Mouse (Mus musculus): ENCODE measurements at regions not wholly inside any gene's neighbourhood (a gene's known extent, or its start where the extent isn't known, plus 50 kb on each side); places are given as distances from the start of the nearest gene placed in this dataset.
A peak's percentile ranks its signal among the peaks of the same experiment; 100 is the strongest.

GRCm38 (mm10) chr5:98108394-98108793 lies 58.6 kb upstream of the Prdm8 start:
- DNase-seq = no peak

GRCm38 (mm10) chr5:98106261-98106660 lies 60.7 kb upstream of the Prdm8 start:
- peak; percentile 59 to 65 for DNase-seq

DNA sequence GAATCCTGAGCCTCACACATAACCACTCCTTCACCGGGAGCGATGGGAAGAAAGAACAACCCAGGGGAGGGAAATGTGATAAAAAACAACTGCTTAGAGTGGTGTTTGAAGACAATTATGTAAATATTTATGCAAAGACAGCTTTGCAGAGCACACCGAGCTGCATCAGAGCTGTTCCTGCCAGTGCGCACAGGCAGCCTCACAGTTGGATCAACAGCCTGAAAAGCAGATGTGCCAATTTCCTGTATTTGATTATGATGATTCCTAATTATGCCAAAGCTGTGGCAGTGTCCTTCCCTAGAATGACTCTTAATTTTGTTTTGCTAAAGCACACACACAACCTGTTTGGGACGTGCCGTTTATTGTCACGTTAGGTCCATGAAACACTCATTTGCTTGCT lies 52.6 kb upstream of the Antxr2 start:
- no peak for DNase-seq

DNA sequence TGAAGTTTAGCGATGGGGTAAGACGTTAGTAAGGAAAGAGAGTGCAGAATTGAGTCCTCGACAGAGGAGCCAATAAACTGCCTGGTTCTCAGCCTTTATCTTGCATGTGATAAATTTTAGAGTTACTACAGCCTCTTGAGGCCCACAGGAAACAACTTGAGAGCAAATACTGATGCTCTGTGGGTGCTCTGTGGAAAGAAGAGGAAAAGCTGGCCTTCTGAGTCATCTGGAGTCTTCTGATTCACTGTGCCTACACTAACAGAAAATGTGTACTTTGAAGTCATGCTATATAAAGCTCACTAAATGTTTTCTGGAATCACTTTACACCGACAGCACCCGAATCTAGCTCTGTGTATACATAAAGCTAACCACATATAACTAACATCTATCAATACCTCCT lies 50.4 kb upstream of the Antxr2 start:
- DNase-seq = no peak

All from layer of hippocampus, postnatal 36 days (tissue).